Mouse (Mus musculus): ENCODE measurements around the gene Chid1. TPM values are rescaled to one million over a fixed set of nuclear protein-coding genes. Genes with fewer than 3 reads are reported as not detected.
A peak's percentile ranks its signal among the peaks of the same experiment; 100 is the strongest.

The Chid1 gene
- polyA plus RNA-seq (2015; fragmentation: Nextera tagmentation; extraction: Ambion mirVana) = 69.8 and 76.5 TPM in 2 replicates

DNA sequence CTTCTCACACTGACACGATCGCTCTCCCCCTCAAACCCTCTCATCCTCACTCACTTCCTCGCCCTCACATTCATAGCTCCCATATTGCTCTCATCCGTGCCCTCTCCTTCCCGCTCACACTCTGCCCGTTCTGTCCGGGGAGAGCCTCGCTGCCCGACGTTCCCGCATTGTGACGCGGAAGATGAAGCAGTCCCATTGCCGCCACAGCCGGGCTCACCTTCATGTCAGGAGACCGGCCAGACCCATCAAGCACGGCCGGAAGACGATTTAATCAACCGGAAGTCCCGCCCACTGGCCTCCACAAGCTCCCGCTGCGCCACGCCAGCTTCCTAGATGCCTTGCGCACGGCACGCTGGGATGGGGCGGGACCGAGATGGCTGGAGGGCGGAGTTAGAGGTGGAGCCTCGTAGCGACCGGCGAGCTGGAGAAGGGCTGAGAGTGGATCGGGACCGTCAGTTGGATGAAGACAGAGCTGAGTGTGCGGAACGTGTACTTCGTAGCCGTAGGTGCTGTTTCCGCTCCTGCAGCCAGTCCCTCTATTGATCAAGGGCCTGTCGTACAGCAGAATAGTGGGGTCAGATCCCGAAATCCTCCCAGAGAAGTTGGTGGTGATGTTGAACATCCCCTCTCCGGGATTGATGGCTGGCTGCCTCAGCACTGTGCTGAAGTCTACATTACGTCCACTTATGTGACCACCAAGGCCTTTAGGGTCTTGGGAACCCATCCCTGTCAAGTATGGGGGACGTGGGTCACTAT, at the start of gene Chid1:
Gene Chid1, minus strand, starts transcription at position 302 of the 756 bp plus-strand sequence.
- Histone ChIP-seq H3K27ac (ENCODE audit: low read length) (peak within 1 kb of the TSS; percentile 77), H3K27me3 (replicated peaks; ENCODE audit: control insufficient read depth, insufficient read depth, low read length) (no peaks in the 10 kb centered on the region), H3K9me3 (ENCODE audit: control insufficient read depth, low read length) (no peaks in the 10 kb centered on the region), H3K9ac (ENCODE audit: low read depth, low read length) (peak within 1 kb of the TSS; percentile 81), H3K4me3 (ENCODE audit: low read length) (peak within 1 kb of the TSS; percentile 67), H3K36me3 (ENCODE audit: control insufficient read depth, insufficient read depth, low read length) (no peaks in the 10 kb centered on the region), H3K4me2 (ENCODE audit: low read depth, low read length) (peak within 1 kb of the TSS; percentile 73), H3K4me1 (ENCODE audit: control insufficient read depth, insufficient read depth, low read length) (peaks cover 19% of the 10 kb centered on the region)
- peak; percentile 95 for ATAC-seq
- WGBS = under 1% methylated on average over 46 of the region's 46 CpGs

DNA sequence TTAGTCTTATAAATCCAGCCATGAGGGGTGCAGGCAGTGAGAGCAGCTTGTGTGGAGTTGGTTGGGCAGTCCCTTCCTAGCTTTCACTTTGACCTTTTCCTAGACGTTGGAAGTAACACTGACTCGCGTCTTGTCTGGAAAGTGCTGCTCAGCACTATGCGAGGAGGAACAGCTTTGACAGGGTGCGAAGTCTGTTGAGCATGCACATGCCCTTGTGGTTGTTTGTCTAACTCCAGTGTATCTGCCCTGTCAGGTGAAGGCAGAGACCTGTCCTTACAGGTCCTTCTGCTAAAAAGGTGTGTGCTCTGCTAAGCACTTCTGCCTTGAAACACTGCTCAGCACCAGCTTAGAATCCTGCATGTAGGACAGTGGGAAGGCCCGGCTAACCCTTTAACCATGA, 49.2 kb upstream of the Chid1 start:
- Histone ChIP-seq H3K36me3 (ENCODE audit: control insufficient read depth, insufficient read depth, low read length) (peaks cover 8% of the 10 kb centered on the region; the same call in 1 of the 2 replicates), H3K27me3 (replicated peaks; ENCODE audit: control insufficient read depth, insufficient read depth, low read length) (no peaks in the 10 kb centered on the region), H3K4me3 (ENCODE audit: low read length) (no peak overlapping the region), H3K27ac (ENCODE audit: low read length) (peak overlapping the region; percentile 9; the same call in 1 of the 2 replicates), H3K4me2 (ENCODE audit: low read depth, low read length) (no peak overlapping the region), H3K4me1 (ENCODE audit: control insufficient read depth, insufficient read depth, low read length) (0 out of 2 replicates have a peak, but pooled peaks cover 15% of the 10 kb centered on the region), H3K9ac (ENCODE audit: low read depth, low read length) (no peak overlapping the region), H3K9me3 (ENCODE audit: control insufficient read depth, low read length) (no peaks in the 10 kb centered on the region)
- no peak for ATAC-seq
- WGBS = 83% methylated on average over 6 of the region's 6 CpGs

DNA sequence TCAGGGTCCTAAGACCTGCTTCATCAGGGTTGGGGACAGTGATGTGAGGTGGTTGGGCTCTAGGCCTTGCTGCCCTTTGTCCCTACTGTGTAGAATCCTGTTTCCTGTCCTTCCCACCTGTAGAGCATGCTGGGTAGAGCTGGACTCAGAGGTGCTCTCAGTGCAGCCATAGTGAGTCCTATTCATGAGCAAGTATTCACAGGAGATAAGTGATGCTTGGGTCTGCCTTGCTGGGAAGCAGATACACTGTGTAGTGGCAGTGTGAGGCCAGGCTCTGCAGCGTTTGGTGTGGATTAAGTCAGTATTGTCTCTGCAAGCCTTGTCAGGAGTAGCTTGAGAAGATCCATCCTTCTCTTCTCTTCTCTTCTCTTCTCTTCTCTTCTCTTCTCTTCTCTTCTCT, 46.2 kb upstream of the Chid1 start:
- WGBS = 83% methylated on average over 1 of the region's 1 CpGs
- Histone ChIP-seq H3K9me3 (ENCODE audit: control insufficient read depth, low read length) (no peaks in the 10 kb centered on the region), H3K27ac (ENCODE audit: low read length) (no peak overlapping the region), H3K4me1 (ENCODE audit: control insufficient read depth, insufficient read depth, low read length) (peaks cover 14% of the 10 kb centered on the region), H3K9ac (ENCODE audit: low read depth, low read length) (peak overlapping the region; percentile 35; the same call in 1 of the 2 replicates), H3K4me2 (ENCODE audit: low read depth, low read length) (no peak overlapping the region), H3K27me3 (replicated peaks; ENCODE audit: control insufficient read depth, insufficient read depth, low read length) (no peaks in the 10 kb centered on the region), H3K36me3 (ENCODE audit: control insufficient read depth, insufficient read depth, low read length) (peaks cover 8% of the 10 kb centered on the region; the same call in 1 of the 2 replicates), H3K4me3 (ENCODE audit: low read length) (no peak overlapping the region)
- no peak for ATAC-seq

DNA sequence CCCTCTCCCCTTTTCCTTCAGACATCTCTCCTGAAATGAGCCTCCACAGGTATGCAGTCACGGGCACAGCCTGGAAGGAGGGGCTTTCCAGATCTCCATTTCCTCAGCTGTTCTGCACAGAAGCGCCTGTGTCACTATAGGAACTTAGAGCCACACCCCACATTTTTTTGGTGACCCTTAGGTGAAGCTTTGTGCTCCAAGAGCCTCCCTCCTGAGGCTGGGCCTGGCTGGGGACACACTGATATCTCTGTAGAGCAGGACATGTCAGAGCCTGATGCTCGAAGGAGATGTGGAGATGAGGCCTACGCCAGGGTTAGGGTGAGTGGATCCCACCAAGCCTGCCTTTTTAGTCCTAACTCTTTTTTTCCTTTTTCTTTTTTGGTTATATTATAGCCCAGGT, 45.6 kb upstream of the Chid1 start:
- peak; percentile 24; the same call in 1 of the 2 replicates for ATAC-seq
- Histone ChIP-seq H3K4me1 (ENCODE audit: control insufficient read depth, insufficient read depth, low read length) (peaks cover 19% of the 10 kb centered on the region), H3K27ac (ENCODE audit: low read length) (no peak overlapping the region)

DNA sequence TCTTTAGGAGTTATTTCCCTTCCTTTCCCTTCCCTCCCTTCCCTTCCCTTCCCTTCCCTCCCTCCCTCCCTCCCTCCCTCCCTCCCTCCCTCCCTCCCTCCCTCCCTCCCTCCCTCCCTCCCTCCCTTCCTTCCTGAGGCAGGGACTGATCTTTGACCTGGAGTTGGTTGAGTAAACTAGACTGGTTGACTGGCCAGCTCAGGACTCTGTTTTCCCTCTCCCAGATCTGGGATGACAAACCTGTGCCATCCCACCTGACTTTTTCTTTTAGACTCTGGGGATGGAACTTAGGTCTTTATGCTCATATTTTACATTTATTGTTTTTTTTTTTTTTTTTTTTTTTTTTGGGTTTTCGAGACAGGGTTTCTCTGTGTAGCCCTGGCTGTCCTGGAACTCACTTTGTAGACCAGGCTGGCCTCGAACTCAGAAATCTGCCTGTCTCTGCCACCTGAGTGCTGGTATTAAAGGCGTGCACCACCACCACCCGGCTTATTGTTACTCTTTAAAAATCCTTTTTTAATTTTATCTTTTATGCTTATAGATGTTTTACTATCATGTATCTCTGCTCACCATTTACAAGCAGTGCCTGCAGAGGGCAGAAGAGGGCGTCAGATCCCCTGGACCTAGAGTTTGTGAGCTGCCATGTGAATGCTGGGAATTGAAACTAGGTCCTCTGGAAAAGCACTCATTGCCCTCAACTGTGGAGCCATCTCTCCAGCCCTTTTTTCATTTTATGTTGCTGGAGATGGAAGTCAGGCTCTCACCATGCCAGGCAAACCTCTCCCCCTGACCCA, 44.6 kb upstream of the Chid1 start:
- Histone ChIP-seq H3K36me3 (ENCODE audit: control insufficient read depth, insufficient read depth, low read length) (peaks cover 4% of the 10 kb centered on the region; the same call in 1 of the 2 replicates), H3K4me3 (ENCODE audit: low read length) (no peak overlapping the region), H3K27ac (ENCODE audit: low read length) (no peak overlapping the region), H3K4me1 (ENCODE audit: control insufficient read depth, insufficient read depth, low read length) (peaks cover 19% of the 10 kb centered on the region), H3K27me3 (replicated peaks; ENCODE audit: control insufficient read depth, insufficient read depth, low read length) (no peaks in the 10 kb centered on the region), H3K9ac (ENCODE audit: low read depth, low read length) (no peak overlapping the region), H3K9me3 (ENCODE audit: control insufficient read depth, low read length) (no peaks in the 10 kb centered on the region), H3K4me2 (ENCODE audit: low read depth, low read length) (no peak overlapping the region)
- ATAC-seq = no peak
- WGBS = 87% methylated on average over 4 of the region's 5 CpGs

More for the DNA sequence above, 45.6 kb upstream of the Chid1 start:
- 63% methylated on average over 4 of the region's 4 CpGs for WGBS
- no peak overlapping the region for H3K9ac ChIP-seq (ENCODE audit: low read depth, low read length)
- H3K36me3 ChIP-seq (ENCODE audit: control insufficient read depth, insufficient read depth, low read length) = peaks cover 6% of the 10 kb centered on the region; the same call in 1 of the 2 replicates
- no peak overlapping the region for H3K4me3 ChIP-seq (ENCODE audit: low read length)
- no peaks in the 10 kb centered on the region for H3K27me3 ChIP-seq (replicated peaks; ENCODE audit: control insufficient read depth, insufficient read depth, low read length)
- H3K9me3 ChIP-seq (ENCODE audit: control insufficient read depth, low read length) = no peaks in the 10 kb centered on the region
- no peak overlapping the region for H3K4me2 ChIP-seq (ENCODE audit: low read depth, low read length)

DNA sequence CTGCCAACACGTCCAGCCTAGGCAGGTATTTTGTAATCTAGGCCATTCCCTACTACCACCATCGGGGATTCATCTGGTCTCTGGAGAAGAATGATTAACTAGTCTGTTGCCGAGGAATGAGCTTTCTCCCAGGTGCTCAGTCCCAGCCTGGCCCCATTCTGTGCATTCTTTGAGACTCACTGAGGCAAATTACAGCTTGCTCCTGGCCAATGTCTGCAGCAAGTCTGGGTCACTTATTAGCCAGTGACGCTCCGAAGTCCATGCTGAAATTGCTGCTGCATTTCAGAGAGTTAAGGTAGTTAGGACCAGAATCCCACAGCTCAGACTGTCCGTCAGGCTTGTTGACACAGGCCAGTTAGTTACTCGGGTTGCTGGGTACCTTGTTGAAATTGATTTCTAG, 41.7 kb upstream of the Chid1 start:
- Histone ChIP-seq H3K4me3 (ENCODE audit: low read length) (no peak overlapping the region), H3K27ac (ENCODE audit: low read length) (peak overlapping the region; percentile 77), H3K36me3 (ENCODE audit: control insufficient read depth, insufficient read depth, low read length) (no peaks in the 10 kb centered on the region), H3K4me2 (ENCODE audit: low read depth, low read length) (peak overlapping the region; percentile 32; the same call in 1 of the 2 replicates), H3K9ac (ENCODE audit: low read depth, low read length) (no peak overlapping the region), H3K27me3 (replicated peaks; ENCODE audit: control insufficient read depth, insufficient read depth, low read length) (no peaks in the 10 kb centered on the region), H3K4me1 (ENCODE audit: control insufficient read depth, insufficient read depth, low read length) (peaks cover 30% of the 10 kb centered on the region), H3K9me3 (ENCODE audit: control insufficient read depth, low read length) (no peaks in the 10 kb centered on the region)
- peak; percentile 92 for ATAC-seq
- WGBS = 47% methylated on average over 7 of the region's 7 CpGs

DNA sequence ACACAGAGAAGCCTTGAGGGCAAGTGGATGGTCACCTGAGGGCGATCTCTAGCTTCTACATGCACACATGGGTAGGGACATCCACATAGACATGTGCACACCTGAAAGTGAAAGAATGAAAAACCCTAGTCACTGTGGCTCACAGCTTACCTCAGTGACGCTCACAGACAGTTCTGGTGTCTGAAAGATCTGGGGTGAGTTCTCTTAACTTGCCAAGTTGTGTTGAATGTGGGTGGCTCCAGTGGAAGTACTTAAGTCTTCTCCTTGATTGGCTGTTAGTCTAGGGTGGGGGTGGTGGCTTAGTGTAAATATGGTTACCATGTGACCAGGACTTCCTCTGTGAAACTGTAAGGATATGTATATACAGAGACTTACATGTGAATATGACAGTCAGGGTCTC, 39.3 kb upstream of the Chid1 start:
- no peak for ATAC-seq
- Histone ChIP-seq H3K4me2 (ENCODE audit: low read depth, low read length) (no peak overlapping the region), H3K4me1 (ENCODE audit: control insufficient read depth, insufficient read depth, low read length) (peaks cover 21% of the 10 kb centered on the region), H3K27ac (ENCODE audit: low read length) (no peak overlapping the region), H3K36me3 (ENCODE audit: control insufficient read depth, insufficient read depth, low read length) (no peaks in the 10 kb centered on the region), H3K27me3 (replicated peaks; ENCODE audit: control insufficient read depth, insufficient read depth, low read length) (no peaks in the 10 kb centered on the region), H3K4me3 (ENCODE audit: low read length) (no peak overlapping the region), H3K9ac (ENCODE audit: low read depth, low read length) (no peak overlapping the region), H3K9me3 (ENCODE audit: control insufficient read depth, low read length) (no peaks in the 10 kb centered on the region)
- WGBS = 97% methylated on average over 2 of the region's 2 CpGs

DNA sequence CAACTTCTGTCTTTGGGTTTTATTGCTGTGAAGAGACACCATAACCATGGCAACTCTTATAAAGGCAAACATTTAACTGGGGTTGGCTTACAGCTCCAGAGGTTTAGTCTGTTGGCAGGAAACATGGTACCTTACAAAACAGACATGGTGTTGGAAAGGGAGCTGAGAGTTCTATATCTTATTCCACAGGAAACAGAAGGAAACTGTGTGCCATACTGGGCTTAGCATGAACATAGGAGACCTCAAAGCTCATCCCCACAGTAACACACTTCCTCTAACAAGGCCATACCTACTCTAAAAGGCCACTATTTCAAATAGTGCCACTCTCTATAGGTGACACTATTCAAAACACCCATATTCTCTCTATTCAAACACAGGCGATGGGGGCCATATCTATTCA, 38.9 kb upstream of the Chid1 start:
- no peaks in the 10 kb centered on the region for H3K9me3 ChIP-seq (ENCODE audit: control insufficient read depth, low read length)
- H3K36me3 ChIP-seq (ENCODE audit: control insufficient read depth, insufficient read depth, low read length) = no peaks in the 10 kb centered on the region
- peaks cover 21% of the 10 kb centered on the region for H3K4me1 ChIP-seq (ENCODE audit: control insufficient read depth, insufficient read depth, low read length)
- ATAC-seq = no peak
- 97% methylated on average over 1 of the region's 1 CpGs for WGBS
- H3K9ac ChIP-seq (ENCODE audit: low read depth, low read length) = no peak overlapping the region
- no peak overlapping the region for H3K4me3 ChIP-seq (ENCODE audit: low read length)
- no peaks in the 10 kb centered on the region for H3K27me3 ChIP-seq (replicated peaks; ENCODE audit: control insufficient read depth, insufficient read depth, low read length)
- no peak overlapping the region for H3K27ac ChIP-seq (ENCODE audit: low read length)
- no peak overlapping the region for H3K4me2 ChIP-seq (ENCODE audit: low read depth, low read length)

DNA sequence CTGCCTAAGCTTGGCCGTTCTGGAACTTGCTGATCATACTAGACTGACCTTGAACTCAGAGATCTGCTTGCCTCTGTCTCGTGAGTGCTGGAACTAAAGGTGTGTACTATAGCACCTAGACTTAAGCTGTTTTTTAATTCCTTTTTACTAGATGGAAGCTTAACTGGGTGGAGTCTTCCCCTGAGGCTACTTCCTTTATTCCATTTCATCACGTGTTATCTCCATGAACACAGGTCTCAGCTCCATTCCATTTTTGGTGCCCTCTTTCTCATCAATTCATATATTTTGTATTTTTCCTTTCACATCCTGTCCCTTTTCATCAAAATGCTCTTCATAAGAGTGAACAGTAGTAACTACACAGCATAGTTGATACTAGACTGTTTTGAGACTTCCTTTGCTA, 38.1 kb upstream of the Chid1 start:
- Histone ChIP-seq H3K9me3 (ENCODE audit: control insufficient read depth, low read length) (no peaks in the 10 kb centered on the region), H3K4me1 (ENCODE audit: control insufficient read depth, insufficient read depth, low read length) (peaks cover 21% of the 10 kb centered on the region), H3K36me3 (ENCODE audit: control insufficient read depth, insufficient read depth, low read length) (no peaks in the 10 kb centered on the region), H3K4me3 (ENCODE audit: low read length) (no peak overlapping the region), H3K27me3 (replicated peaks; ENCODE audit: control insufficient read depth, insufficient read depth, low read length) (no peaks in the 10 kb centered on the region), H3K27ac (ENCODE audit: low read length) (no peak overlapping the region), H3K4me2 (ENCODE audit: low read depth, low read length) (no peak overlapping the region), H3K9ac (ENCODE audit: low read depth, low read length) (no peak overlapping the region)
- ATAC-seq = no peak
- WGBS = 63% methylated on average over 3 of the region's 3 CpGs
